Mouse (Mus musculus) thymus, postnatal 0 days (tissue): ENCODE measurements around the gene E130208F15Rik. TPM values are rescaled to one million over a fixed set of nuclear protein-coding genes. Genes with fewer than 3 reads are reported as not detected.

Experiments
- polyA plus RNA-seq: library from polyadenylated mRNA; unstranded; fragments of >200 nt; fragmentation: Nextera tagmentation; extraction: Ambion mirVana; gene quantifications from 2 replicates; pipeline ENCODE4 v1.2.1, GENCODE M21; 2015

The E130208F15Rik gene
- polyA plus RNA-seq, 1 experiment from 2014 or later: 0.68 TPM

Other genes starting within 250 kb of the E130208F15Rik start
- gene Zfp82, start 248.8 kb upstream of the E130208F15Rik start, polyA plus RNA-seq: 6.8 and 7.1 TPM in 2 replicates
- 1.3 and 1.4 TPM in 2 replicates for gene Gm26920, start 231.3 kb upstream of the E130208F15Rik start, polyA plus RNA-seq
- gene Zfp566, start 231.2 kb upstream of the E130208F15Rik start, polyA plus RNA-seq: 9.2 and 10.6 TPM in 2 replicates
- 59.0 and 59.7 TPM in 2 replicates for gene Zfp260, start 227.0 kb upstream of the E130208F15Rik start, polyA plus RNA-seq
- 10.9 and 13.6 TPM in 2 replicates for gene Zfp382, start 199.8 kb upstream of the E130208F15Rik start, polyA plus RNA-seq
- 7.6 and 9.6 TPM in 2 replicates for gene Zfp146, start 152.0 kb upstream of the E130208F15Rik start, polyA plus RNA-seq
- gene Cox7a1, start 137.6 kb upstream of the E130208F15Rik start, polyA plus RNA-seq: 9.2 and 11.6 TPM in 2 replicates
- 66.9 and 76.2 TPM in 2 replicates for gene Capns1, start 122.9 kb upstream of the E130208F15Rik start, polyA plus RNA-seq
- gene Polr2i, start 89.8 kb upstream of the E130208F15Rik start, polyA plus RNA-seq: 134 and 137 TPM in 2 replicates
- 149 and 155 TPM in 2 replicates for gene Tbcb, start 89.5 kb upstream of the E130208F15Rik start, polyA plus RNA-seq
- gene Ovol3, start 86.0 kb upstream of the E130208F15Rik start, polyA plus RNA-seq: 0.26 and 0.78 TPM in 2 replicates
- gene Thap8, start 41.6 kb upstream of the E130208F15Rik start, polyA plus RNA-seq: 0.19 and 0.23 TPM in 2 replicates
- gene Wdr62, start 41.3 kb upstream of the E130208F15Rik start, polyA plus RNA-seq: 6.4 and 7.8 TPM in 2 replicates
- 1.2 and 1.9 TPM in 2 replicates for gene Clip3, start 30.0 kb upstream of the E130208F15Rik start, polyA plus RNA-seq
- 71.3 and 71.8 TPM in 2 replicates for gene Alkbh6, start 13.0 kb upstream of the E130208F15Rik start, polyA plus RNA-seq
- 7.6 and 9.5 TPM in 2 replicates for gene Syne4, start 6.9 kb upstream of the E130208F15Rik start, polyA plus RNA-seq
- 19.0 and 22.7 TPM in 2 replicates for gene Sdhaf1, start 2.2 kb downstream of the E130208F15Rik start, polyA plus RNA-seq
- gene Lrfn3, start 41.0 kb downstream of the E130208F15Rik start, polyA plus RNA-seq: 0.14 and 0.18 TPM in 2 replicates
- 112 and 116 TPM in 2 replicates for gene Tyrobp, start 92.0 kb downstream of the E130208F15Rik start, polyA plus RNA-seq
- 110 and 139 TPM in 2 replicates for gene Hcst, start 98.1 kb downstream of the E130208F15Rik start, polyA plus RNA-seq
- gene Nfkbid, start 100.0 kb downstream of the E130208F15Rik start, polyA plus RNA-seq: 20.2 and 20.3 TPM in 2 replicates
- gene Aplp1, start 123.8 kb downstream of the E130208F15Rik start, polyA plus RNA-seq: 1.3 and 2.8 TPM in 2 replicates
- 0.10 and 0.17 TPM in 2 replicates for gene Kirrel2, start 135.9 kb downstream of the E130208F15Rik start, polyA plus RNA-seq
- gene Nphs1, start 136.6 kb downstream of the E130208F15Rik start, polyA plus RNA-seq: 0.29 and 0.46 TPM in 2 replicates
- gene Prodh2, start 171.9 kb downstream of the E130208F15Rik start, polyA plus RNA-seq: not detected in 2 replicates
- 3.6 and 4.6 TPM in 2 replicates for gene Arhgap33, start 213.3 kb downstream of the E130208F15Rik start, polyA plus RNA-seq
- 6.9 and 7.5 TPM in 2 replicates for gene Hspb6, start 230.4 kb downstream of the E130208F15Rik start, polyA plus RNA-seq
- gene Proser3, start 230.6 kb downstream of the E130208F15Rik start, polyA plus RNA-seq: 3.6 and 5.2 TPM in 2 replicates
- gene Lin37, start 238.1 kb downstream of the E130208F15Rik start, polyA plus RNA-seq: 91.1 and 96.6 TPM in 2 replicates
- gene U2af1l4, start 241.6 kb downstream of the E130208F15Rik start, polyA plus RNA-seq: 101 and 112 TPM in 2 replicates
- gene Gm49396, start 241.6 kb downstream of the E130208F15Rik start, polyA plus RNA-seq: 8.4 and 9.8 TPM in 2 replicates
- gene Psenen, start 241.9 kb downstream of the E130208F15Rik start, polyA plus RNA-seq: 203 and 204 TPM in 2 replicates
- gene Igflr1, start 243.7 kb downstream of the E130208F15Rik start, polyA plus RNA-seq: 4.0 and 7.8 TPM in 2 replicates